Mouse (Mus musculus): Measurements from ENCODE around the gene Gnat3. TPM values are rescaled to one million over a fixed set of nuclear protein-coding genes. Genes with fewer than 3 reads are reported as not detected.

The Gnat3 gene
- total RNA-seq (2023), result not detected

GRCm38 (mm10) chr5:17962249-17962648 lies at the start of gene Gnat3:
Gnat3 (plus strand) TSS chr5:17962549.

Other genes starting within 250 kb of the Gnat3 start
- 10 to 100 TPM in 1 of 2 experiments, 1 to 10 TPM in 1; 9.7 to 11.9 TPM for gene Cd36, start 73.7 kb upstream of the Gnat3 start, total RNA-seq (2023)

All from neutrophil, adult 83 days (primary cell).